Mouse (Mus musculus) pancreas, adult 10 weeks (tissue): ENCODE measurements around the gene Map2k5. TPM values are rescaled to one million over a fixed set of nuclear protein-coding genes. Genes with fewer than 3 reads are reported as not detected.

ENCODE experiments used
- polyA plus RNA-seq: library from polyadenylated mRNA; stranded (reverse); fragments of 350-450 nt; fragmentation: Illumina TruSeq; extraction: RNeasy Lipid Tissue Mini Kit (QIAGEN cat#74804); gene quantifications from one replicate; pipeline ENCODE4 v1.2.3, GENCODE M21; 2015; ENCODE audit warnings: low read depth, low replicate concordance; ENCODE audit not compliant: insufficient read depth

Map2k5 gene
- polyA plus RNA-seq: 3.4 TPM

GRCm38 (mm10) chr9:63377270-63378142 lies at the start of gene Map2k5:
Gene Map2k5, minus strand, starts transcription at chr9:63377902.

DNA sequence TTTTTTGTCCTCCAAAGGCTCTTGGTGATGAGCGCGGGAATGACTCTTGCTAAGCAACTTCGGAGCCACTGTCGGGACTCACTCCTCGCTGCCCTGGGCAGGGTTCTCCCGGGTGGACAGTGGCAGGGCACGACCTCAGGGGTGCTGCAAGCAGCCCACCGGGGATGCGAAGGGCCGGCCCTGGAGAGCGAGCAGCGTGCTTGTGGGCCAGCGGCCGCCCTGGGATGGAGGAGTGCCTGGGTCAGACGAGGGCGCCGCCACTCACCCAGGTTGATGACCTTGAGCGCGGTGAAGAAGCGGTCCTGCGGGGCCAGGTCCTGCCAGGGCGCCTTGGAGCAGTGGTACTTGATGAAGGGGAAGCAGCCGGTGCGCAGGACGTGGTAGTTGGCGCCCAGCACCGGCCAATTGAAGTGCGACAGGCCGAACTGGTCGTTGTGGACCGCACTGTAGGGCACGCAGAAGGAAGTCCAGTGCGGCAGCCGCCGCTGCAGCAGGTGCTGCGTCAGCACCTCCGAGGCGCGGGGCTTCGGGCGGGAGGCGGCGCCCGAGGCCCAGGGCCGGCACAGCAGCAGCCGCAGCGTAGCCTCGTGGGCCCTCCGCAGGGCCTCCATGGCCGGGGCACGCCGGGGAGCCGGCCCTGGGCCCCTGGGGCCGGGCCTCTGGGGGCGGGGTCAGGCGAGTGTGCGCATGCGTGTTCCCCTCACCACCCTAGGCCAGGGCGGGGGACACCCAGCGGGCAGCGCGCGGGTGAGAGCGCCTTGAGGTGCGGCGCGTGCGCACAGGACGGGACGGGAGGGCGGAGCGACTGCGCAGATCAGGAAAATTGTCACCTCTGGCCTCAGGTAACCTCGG lies 21.1 kb upstream of the Map2k5 start, which contains the start of gene 2300009A05Rik:
Gene 2300009A05Rik, minus strand, starts transcription at position 636 of the 852 bp plus-strand sequence.

GRCm38 (mm10) chr9:63148410-63149371 lies 229.0 kb downstream of the Map2k5 start, which contains the start of gene Skor1:
Gene Skor1, minus strand, starts transcription at chr9:63148961.

Other genes starting within 250 kb of the Map2k5 start
- gene Skor1, start 228.9 kb downstream of the Map2k5 start, polyA plus RNA-seq: not detected
- 12.7 TPM for gene 2300009A05Rik, start 21.3 kb upstream of the Map2k5 start, polyA plus RNA-seq
- gene Iqch, start 224.6 kb upstream of the Map2k5 start, polyA plus RNA-seq: not detected
- gene Aagab, start 224.8 kb upstream of the Map2k5 start, polyA plus RNA-seq: 5.6 TPM